Mouse (Mus musculus) skeletal muscle tissue, adult 2 months (tissue): ENCODE data around the gene Prr36.
"Not testable (repeated sequence)": the region's sequence is repeated elsewhere in the genome, so short reads cannot be mapped to it uniquely, and the experiment has no call there.

Experiments used
- DNase-seq: peaks from one replicate; pipeline ENCODE4 v3.0.0-alpha.2; 2012; ENCODE audit warnings: low read depth, low spot score

Gene Prr36

GRCm38 (mm10) chr8:4216791-4217621 lies at the start of gene Prr36:
Gene Prr36 (minus strand): TSS chr8:4217459.
- DNase-seq: no peak

GRCm38 (mm10) chr8:4265160-4265914 lies 48.1 kb upstream of the Prr36 start:
- no peak for DNase-seq

GRCm38 (mm10) chr8:4263105-4263791 lies 46.0 kb upstream of the Prr36 start:
- DNase-seq: no peak

GRCm38 (mm10) chr8:4259805-4260170 lies 42.5 kb upstream of the Prr36 start:
- DNase-seq: no peak

GRCm38 (mm10) chr8:4259125-4259804 lies 42.0 kb upstream of the Prr36 start, which contains the start of gene Ctxn1:
Gene Ctxn1 (minus strand): TSS chr8:4259274.
- DNase-seq: peak; percentile 73

- no peak for DNase-seq
Measured at GRCm38 (mm10) chr8:4258678-4259077, 41.4 kb upstream of the Prr36 start.

GRCm38 (mm10) chr8:4258233-4258632 lies 41.0 kb upstream of the Prr36 start:
- DNase-seq: no peak

- no peak for DNase-seq
Measured at GRCm38 (mm10) chr8:4257350-4257749, 40.1 kb upstream of the Prr36 start.

GRCm38 (mm10) chr8:4256911-4257310 lies 39.7 kb upstream of the Prr36 start:
- no peak for DNase-seq

GRCm38 (mm10) chr8:4255471-4255870 lies 38.2 kb upstream of the Prr36 start:
- not testable (repeated sequence) for DNase-seq

- no peak for DNase-seq
Measured at GRCm38 (mm10) chr8:4254001-4254400, 36.7 kb upstream of the Prr36 start.

- peak; percentile 88 for DNase-seq
Measured at GRCm38 (mm10) chr8:4252934-4253841, 35.9 kb upstream of the Prr36 start, which contains the start of gene Snapc2. Gene Snapc2 (plus strand): TSS chr8:4253080.

- DNase-seq: no peak
Measured at GRCm38 (mm10) chr8:4252116-4252760, 35.0 kb upstream of the Prr36 start.

- DNase-seq: peak; percentile 71
Measured at GRCm38 (mm10) chr8:4250306-4250970, 33.2 kb upstream of the Prr36 start.

- no peak for DNase-seq
Measured at GRCm38 (mm10) chr8:4249213-4249612, 32.0 kb upstream of the Prr36 start.

- DNase-seq: no peak
Measured at GRCm38 (mm10) chr8:4247951-4248540, 30.8 kb upstream of the Prr36 start, which contains the start of gene Tgfbr3l. Gene Tgfbr3l (plus strand): TSS chr8:4248214.

GRCm38 (mm10) chr8:4247241-4247640 lies 30.0 kb upstream of the Prr36 start:
- no peak for DNase-seq

GRCm38 (mm10) chr8:4245737-4246136 lies 28.5 kb upstream of the Prr36 start:
- no peak for DNase-seq

- no peak for DNase-seq
Measured at GRCm38 (mm10) chr8:4245061-4245460, 27.8 kb upstream of the Prr36 start.
